Mouse (Mus musculus): ENCODE measurements around the gene Nxn.

Gene Nxn

GRCm38 (mm10) chr11:76361422-76361821 is 37.5 kb downstream of the Nxn start:
- no peak for DNase-seq (ENCODE audit: low spot score)

DNA sequence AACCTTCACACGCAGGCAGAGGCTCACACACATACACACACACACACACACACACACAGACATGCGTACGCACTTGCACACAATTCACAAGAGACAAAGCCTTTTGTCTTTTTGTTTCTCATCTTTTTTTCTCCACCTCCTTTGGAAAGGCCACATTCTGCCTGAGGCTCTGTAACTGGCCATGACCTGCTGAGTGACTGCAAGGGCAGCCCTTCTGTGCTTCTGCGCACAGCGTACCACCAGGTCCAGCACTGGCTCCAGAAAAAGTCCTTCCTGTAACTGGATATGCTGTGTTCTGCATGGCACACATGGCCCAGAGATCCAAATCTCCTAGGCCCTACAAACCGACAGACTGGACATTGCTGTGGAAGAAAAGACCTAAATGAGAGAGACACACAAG is 38.7 kb downstream of the Nxn start:
- DNase-seq (ENCODE audit: low spot score), result no peak

DNA sequence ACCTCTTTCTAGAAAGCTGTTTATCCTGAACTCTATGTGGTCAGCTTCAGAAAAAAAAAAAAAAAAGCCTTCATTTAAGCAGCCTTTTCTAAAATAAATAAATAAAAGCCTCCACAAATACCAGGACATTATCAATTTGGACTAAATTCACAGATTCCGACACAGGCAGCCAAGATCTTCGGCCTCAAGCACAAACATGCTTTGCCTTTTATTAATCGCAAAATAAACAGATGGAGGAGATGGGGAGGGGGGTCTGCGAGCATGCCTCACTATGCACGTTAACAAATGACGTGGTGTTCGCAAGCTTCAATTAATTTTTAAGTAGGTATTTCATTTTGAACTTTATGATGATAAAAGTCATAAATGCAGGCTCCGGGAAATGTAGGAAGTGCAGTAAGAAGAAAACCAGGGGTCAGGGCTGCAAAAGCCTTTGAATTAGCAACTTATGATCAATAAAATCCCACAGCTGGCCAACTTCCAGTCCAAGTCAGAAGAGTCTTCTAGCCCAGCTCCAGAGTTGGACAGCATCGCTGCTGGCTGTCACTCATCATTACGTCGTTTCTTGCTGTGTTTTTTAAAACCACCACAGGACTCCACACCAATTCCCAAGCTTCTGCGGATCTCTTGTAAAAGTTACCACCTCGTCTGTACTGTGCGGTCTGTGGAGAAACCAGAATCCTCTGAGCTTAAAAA is 40.2 kb downstream of the Nxn start:
- no peak for DNase-seq (ENCODE audit: low spot score)

- no peak for DNase-seq (ENCODE audit: low spot score)
Observed at GRCm38 (mm10) chr11:76357464-76357863, 41.5 kb downstream of the Nxn start.

GRCm38 (mm10) chr11:76356091-76356490 is 42.8 kb downstream of the Nxn start:
- no peak for DNase-seq (ENCODE audit: low spot score)

GRCm38 (mm10) chr11:76355425-76355824 is 43.5 kb downstream of the Nxn start:
- no peak for DNase-seq (ENCODE audit: low spot score)

- DNase-seq (ENCODE audit: low spot score), result no peak
Observed at GRCm38 (mm10) chr11:76352861-76353558, 45.9 kb downstream of the Nxn start.

- DNase-seq (ENCODE audit: low spot score), result no peak
Observed at GRCm38 (mm10) chr11:76351624-76352011, 47.3 kb downstream of the Nxn start.

- DNase-seq (ENCODE audit: low spot score), result no peak
Observed at GRCm38 (mm10) chr11:76350931-76351623, 47.9 kb downstream of the Nxn start.

DNA sequence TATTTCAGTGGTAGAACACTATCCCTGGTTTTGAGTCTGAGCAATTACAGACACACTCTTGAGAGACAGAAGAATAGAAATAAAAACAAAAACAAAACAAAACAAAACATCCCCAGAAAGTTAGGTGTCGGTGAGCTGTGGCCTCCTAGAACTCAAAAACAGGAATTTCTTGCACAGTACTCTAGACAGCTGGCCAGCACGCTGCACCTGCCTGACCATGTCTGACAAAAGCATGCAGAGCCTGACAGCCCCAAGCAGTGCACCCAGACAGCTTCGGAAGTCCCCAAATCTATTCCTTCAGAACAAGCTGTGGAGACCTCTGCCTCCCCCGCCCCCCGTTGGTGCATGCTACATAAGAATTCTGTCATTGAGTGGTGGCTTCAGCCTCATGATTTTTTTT is 49.1 kb downstream of the Nxn start:
- DNase-seq (ENCODE audit: low spot score), result no peak

GRCm38 (mm10) chr11:76347589-76347988 is 51.4 kb downstream of the Nxn start:
- DNase-seq (ENCODE audit: low spot score), result no peak

DNA sequence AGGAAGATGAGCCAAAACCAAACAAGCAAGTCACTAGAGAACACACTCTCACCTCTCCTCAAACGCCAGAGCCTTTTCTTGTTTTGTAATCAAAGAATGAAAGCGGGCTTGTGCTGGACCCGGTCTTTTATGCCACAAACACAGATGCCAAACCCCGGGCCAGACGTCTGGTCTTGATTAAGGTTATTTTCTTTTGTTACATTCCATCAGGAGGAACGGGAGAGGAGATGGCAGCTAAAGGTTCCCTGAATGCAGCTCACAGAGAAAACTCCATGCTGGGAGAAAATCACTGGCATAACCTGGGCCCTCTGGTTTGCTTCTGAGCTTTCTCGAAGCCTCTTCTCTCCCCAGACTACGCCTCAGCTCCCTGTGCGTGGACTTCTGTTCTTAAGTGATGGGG is 55.9 kb downstream of the Nxn start:
- no peak for DNase-seq (ENCODE audit: low spot score)

GRCm38 (mm10) chr11:76341884-76342645 is 56.9 kb downstream of the Nxn start:
- DNase-seq (ENCODE audit: low spot score), result no peak

GRCm38 (mm10) chr11:76341163-76341562 is 57.8 kb downstream of the Nxn start:
- DNase-seq (ENCODE audit: low spot score), result no peak

GRCm38 (mm10) chr11:76339830-76340229 is 59.1 kb downstream of the Nxn start:
- DNase-seq (ENCODE audit: low spot score), result no peak

DNA sequence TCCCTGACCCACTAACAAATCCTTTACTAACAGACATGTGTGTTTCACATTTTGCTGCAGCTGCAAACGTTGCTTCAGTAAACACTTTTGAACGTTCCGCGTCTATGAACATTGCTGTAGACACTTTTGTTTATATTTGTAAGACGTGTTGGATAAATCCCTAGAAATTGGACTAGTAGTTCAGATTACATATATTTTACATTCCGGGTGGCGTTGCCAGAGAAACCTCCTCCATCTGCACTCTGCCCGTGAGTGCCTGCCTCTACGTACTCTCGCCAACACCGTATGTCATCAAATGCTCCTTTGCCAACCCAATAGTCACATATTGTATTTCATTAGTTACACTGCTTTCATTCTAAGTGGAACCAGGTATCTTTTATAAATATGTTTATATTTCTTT is 59.8 kb downstream of the Nxn start:
- DNase-seq (ENCODE audit: low spot score), result no peak

- no peak for DNase-seq (ENCODE audit: low spot score)
Observed at GRCm38 (mm10) chr11:76338656-76339055, 60.3 kb downstream of the Nxn start.

- no peak for DNase-seq (ENCODE audit: low spot score)
Observed at GRCm38 (mm10) chr11:76337764-76338163, 61.2 kb downstream of the Nxn start.

- no peak for DNase-seq (ENCODE audit: low spot score)
Observed at GRCm38 (mm10) chr11:76337236-76337635, 61.7 kb downstream of the Nxn start.

GRCm38 (mm10) chr11:76336224-76336623 is 62.7 kb downstream of the Nxn start:
- no peak for DNase-seq (ENCODE audit: low spot score)

- DNase-seq (ENCODE audit: low spot score), result no peak
Observed at GRCm38 (mm10) chr11:76334966-76335365, 64.0 kb downstream of the Nxn start.

DNA sequence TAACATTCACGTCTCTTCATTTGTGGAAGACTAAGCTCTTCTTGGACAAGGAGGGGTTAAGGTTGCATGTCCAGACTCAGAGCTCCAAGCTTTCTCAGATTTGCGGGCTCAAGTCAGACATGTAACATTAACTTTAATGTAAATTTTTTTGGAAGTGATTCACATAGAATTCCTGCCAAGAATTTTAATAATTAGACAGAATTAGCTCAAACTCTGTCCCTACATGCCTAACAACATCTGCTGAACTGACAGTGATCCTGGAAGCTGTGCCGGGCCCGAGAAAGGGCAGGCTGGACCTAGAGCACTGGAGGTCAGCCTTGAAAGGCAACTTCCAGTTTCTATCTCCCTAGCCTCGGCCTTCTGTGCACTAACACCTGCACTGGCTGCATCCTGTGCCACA is 66.7 kb downstream of the Nxn start:
- no peak for DNase-seq (ENCODE audit: low spot score)
